Mouse (Mus musculus) heart, embryonic 13.5 days (tissue): ENCODE results near the gene Trmt61a. TPM values are rescaled to one million over a fixed set of nuclear protein-coding genes. Genes with fewer than 3 reads are reported as not detected.
A peak's percentile ranks its signal among the peaks of the same experiment; 100 is the strongest.

ENCODE experiments used
- ATAC-seq: fragments of 200-750 bp; cut with Nextera tagmentation; 2 replicates; pipeline ENCODE4 v1.8.0; 2017; ENCODE audit warnings: moderate TSS enrichment; ENCODE audit not compliant: insufficient number of reproducible peaks, low FRiP score, low TSS enrichment; ENCODE audit errors: extremely low read depth
- H3K27ac ChIP-seq: fragments of 300-500 bp; sonication (generic); replicated peaks from 2 replicates; pipeline ENCODE4 v1.5.1; 2015; ENCODE audit warnings: moderate library complexity, mild to moderate bottlenecking, inconsistent platforms
- H3K27me3 ChIP-seq: fragments of 300-500 bp; sonication (generic); replicated peaks from 2 replicates; pipeline ENCODE4 v1.6.1; 2015; ENCODE audit warnings: mild to moderate bottlenecking, inconsistent platforms
- H3K36me3 ChIP-seq: fragments of 300-500 bp; sonication (generic); 2 replicates; pipeline ENCODE4 v1.6.1; 2015; ENCODE audit warnings: mild to moderate bottlenecking, inconsistent platforms
- H3K4me1 ChIP-seq: fragments of 300-500 bp; sonication (generic); 2 replicates; pipeline ENCODE4 v1.6.1; 2015; ENCODE audit warnings: inconsistent platforms
- H3K4me2 ChIP-seq: fragments of 300-500 bp; sonication (generic); 2 replicates; pipeline ENCODE4 v1.6.1; 2015; ENCODE audit warnings: inconsistent platforms, mild to moderate bottlenecking, moderate library complexity
- H3K4me3 ChIP-seq: fragments of 300-500 bp; sonication (generic); 2 replicates; pipeline ENCODE4 v1.5.1; 2015; ENCODE audit warnings: moderate library complexity, mild to moderate bottlenecking, inconsistent platforms
- H3K9ac ChIP-seq: fragments of 300-500 bp; sonication (generic); 2 replicates; pipeline ENCODE4 v1.6.1; 2015; ENCODE audit warnings: inconsistent platforms, mild to moderate bottlenecking, moderate library complexity
- H3K9me3 ChIP-seq: fragments of 300-500 bp; sonication (generic); 2 replicates; pipeline ENCODE4 v1.6.1; 2016; ENCODE audit warnings: inconsistent platforms
- WGBS: fragments of 180-500 bp; shearing (Covaris S2); methylation state at CpG from one replicate; pipeline ENCODE4 v1.1.7; 2015; ENCODE audit warnings: mixed read lengths; 5-methylcytosine and 5-hydroxymethylcytosine counted together
- polyA plus RNA-seq: library from polyadenylated mRNA; unstranded; fragments of >200 nt; fragmentation: Nextera tagmentation; extraction: Ambion mirVana; gene quantifications from 2 replicates; pipeline ENCODE4 v1.2.1, GENCODE M21; 2015

Gene Trmt61a
- polyA plus RNA-seq, 1 experiment from 2014 or later = 7.8 TPM

GRCm38 (mm10) chr12:111665041-111665880 is 12.6 kb upstream of the Trmt61a start:
- Histone ChIP-seq H3K4me1 (peaks cover 56% of the 10 kb centered on the region), H3K9ac (no peak overlapping the region), H3K36me3 (peaks cover 16% of the 10 kb centered on the region), H3K4me3 (no peak overlapping the region), H3K9me3 (no peaks in the 10 kb centered on the region), H3K27ac (peak overlapping the region; percentile 88), H3K4me2 (no peak overlapping the region), H3K27me3 (no peaks in the 10 kb centered on the region; the same call in 1 of the 2 replicates)
- 61% methylated on average over 13 of the region's 13 CpGs for WGBS
- no peak for ATAC-seq

- Histone ChIP-seq H3K4me2 (no peak overlapping the region), H3K27ac (peak overlapping the region; percentile 88), H3K36me3 (peaks cover 14% of the 10 kb centered on the region), H3K4me3 (no peak overlapping the region), H3K4me1 (peaks cover 68% of the 10 kb centered on the region), H3K27me3 (peaks cover 10% of the 10 kb centered on the region), H3K9me3 (no peaks in the 10 kb centered on the region), H3K9ac (peak overlapping the region; percentile 59)
- no peak for ATAC-seq
- WGBS = 67% methylated on average over 13 of the region's 13 CpGs
Observed at GRCm38 (mm10) chr12:111666380-111666779, 11.5 kb upstream of the Trmt61a start.

GRCm38 (mm10) chr12:111667421-111667820 is 10.5 kb upstream of the Trmt61a start:
- H3K9ac ChIP-seq = no peak overlapping the region
- peaks cover 15% of the 10 kb centered on the region for H3K27me3 ChIP-seq
- no peak for ATAC-seq
- H3K4me2 ChIP-seq = no peak overlapping the region
- H3K4me1 ChIP-seq = peaks cover 76% of the 10 kb centered on the region
- no peak overlapping the region for H3K27ac ChIP-seq
- WGBS = 82% methylated on average over 5 of the region's 5 CpGs
- no peaks in the 10 kb centered on the region for H3K9me3 ChIP-seq
- peaks cover 3% of the 10 kb centered on the region for H3K36me3 ChIP-seq
- no peak overlapping the region for H3K4me3 ChIP-seq

- H3K4me1 ChIP-seq = peaks cover 77% of the 10 kb centered on the region
- peaks cover 3% of the 10 kb centered on the region; the same call in 1 of the 2 replicates for H3K36me3 ChIP-seq
- no peak for ATAC-seq
- no peaks in the 10 kb centered on the region for H3K9me3 ChIP-seq
- H3K27ac ChIP-seq = peak overlapping the region; percentile 87
- peak overlapping the region; percentile 77 for H3K9ac ChIP-seq
- H3K4me3 ChIP-seq = peak overlapping the region; percentile 33
- peak overlapping the region; percentile 65 for H3K4me2 ChIP-seq
- WGBS = under 1% methylated on average over 8 of the region's 8 CpGs
- peaks cover 25% of the 10 kb centered on the region for H3K27me3 ChIP-seq
Observed at GRCm38 (mm10) chr12:111668457-111668912, 9.4 kb upstream of the Trmt61a start.

GRCm38 (mm10) chr12:111669000-111669788 is 8.7 kb upstream of the Trmt61a start:
- H3K4me1 ChIP-seq = peaks cover 77% of the 10 kb centered on the region
- peak overlapping the region; percentile 77 for H3K9ac ChIP-seq
- H3K4me2 ChIP-seq = peak overlapping the region; percentile 99
- H3K27ac ChIP-seq = peak overlapping the region; percentile 87
- peaks cover 3% of the 10 kb centered on the region; the same call in 1 of the 2 replicates for H3K36me3 ChIP-seq
- no peaks in the 10 kb centered on the region for H3K9me3 ChIP-seq
- 64% methylated on average over 23 of the region's 23 CpGs for WGBS
- no peak for ATAC-seq
- peak overlapping the region; percentile 33; the same call in 1 of the 2 replicates for H3K4me3 ChIP-seq
- H3K27me3 ChIP-seq = peaks cover 32% of the 10 kb centered on the region

GRCm38 (mm10) chr12:111669961-111670360 is 7.9 kb upstream of the Trmt61a start:
- Histone ChIP-seq H3K4me1 (peaks cover 76% of the 10 kb centered on the region), H3K9me3 (no peaks in the 10 kb centered on the region), H3K4me2 (peak overlapping the region; percentile 99), H3K27me3 (peaks cover 32% of the 10 kb centered on the region), H3K36me3 (peaks cover 1% of the 10 kb centered on the region; the same call in 1 of the 2 replicates), H3K9ac (no peak overlapping the region; the same call in 1 of the 2 replicates), H3K4me3 (peak overlapping the region; percentile 75; the same call in 1 of the 2 replicates), H3K27ac (no peak overlapping the region)
- 56% methylated on average over 8 of the region's 8 CpGs for WGBS
- ATAC-seq = no peak

GRCm38 (mm10) chr12:111670371-111670971 is 7.4 kb upstream of the Trmt61a start:
- H3K9ac ChIP-seq = peak overlapping the region; percentile 88
- ATAC-seq = no peak
- H3K9me3 ChIP-seq = no peaks in the 10 kb centered on the region
- no peaks in the 10 kb centered on the region for H3K36me3 ChIP-seq
- no peak overlapping the region for H3K27ac ChIP-seq
- peaks cover 76% of the 10 kb centered on the region for H3K4me1 ChIP-seq
- peaks cover 32% of the 10 kb centered on the region for H3K27me3 ChIP-seq
- H3K4me3 ChIP-seq = peak overlapping the region; percentile 75
- H3K4me2 ChIP-seq = peak overlapping the region; percentile 99
- WGBS = 12% methylated on average over 27 of the region's 29 CpGs

GRCm38 (mm10) chr12:111670976-111671375 is 6.9 kb upstream of the Trmt61a start:
- no peak; the same call in 1 of the 2 replicates for ATAC-seq
- H3K27me3 ChIP-seq = peaks cover 32% of the 10 kb centered on the region
- WGBS = 2% methylated on average over 35 of the region's 35 CpGs
- peak overlapping the region; percentile 88 for H3K9ac ChIP-seq
- peaks cover 72% of the 10 kb centered on the region for H3K4me1 ChIP-seq
- peak overlapping the region; percentile 75 for H3K4me3 ChIP-seq
- H3K4me2 ChIP-seq = peak overlapping the region; percentile 99
- no peaks in the 10 kb centered on the region for H3K36me3 ChIP-seq
- H3K27ac ChIP-seq = no peak overlapping the region
- no peaks in the 10 kb centered on the region for H3K9me3 ChIP-seq

GRCm38 (mm10) chr12:111671431-111671902 is 6.4 kb upstream of the Trmt61a start:
- peak overlapping the region; percentile 88 for H3K9ac ChIP-seq
- peak overlapping the region; percentile 60; the same call in 1 of the 2 replicates for H3K27ac ChIP-seq
- H3K4me3 ChIP-seq = peak overlapping the region; percentile 75
- H3K4me1 ChIP-seq = peaks cover 67% of the 10 kb centered on the region
- H3K9me3 ChIP-seq = no peaks in the 10 kb centered on the region
- peaks cover 32% of the 10 kb centered on the region for H3K27me3 ChIP-seq
- ATAC-seq = no peak
- no peaks in the 10 kb centered on the region for H3K36me3 ChIP-seq
- WGBS = under 1% methylated on average over 34 of the region's 34 CpGs
- H3K4me2 ChIP-seq = peak overlapping the region; percentile 99

- no peaks in the 10 kb centered on the region for H3K9me3 ChIP-seq
- ATAC-seq = peak; percentile 21; the same call in 1 of the 2 replicates
- H3K9ac ChIP-seq = peak within 1 kb of the TSS; percentile 88
- H3K4me2 ChIP-seq = peak within 1 kb of the TSS; percentile 99
- under 1% methylated on average over 31 of the region's 31 CpGs for WGBS
- no peaks in the 10 kb centered on the region for H3K36me3 ChIP-seq
- H3K27ac ChIP-seq = peak within 1 kb of the TSS; percentile 60; the same call in 1 of the 2 replicates
- peaks cover 32% of the 10 kb centered on the region for H3K27me3 ChIP-seq
- H3K4me3 ChIP-seq = peak within 1 kb of the TSS; percentile 75
- peaks cover 70% of the 10 kb centered on the region for H3K4me1 ChIP-seq
Observed at GRCm38 (mm10) chr12:111672176-111672575, 5.7 kb upstream of the Trmt61a start, which contains the start of gene Ckb. Gene Ckb, minus strand, starts transcription at chr12:111672338.
